Mouse (Mus musculus): Measurements from ENCODE around the gene Ehd3. TPM values are rescaled to one million over a fixed set of nuclear protein-coding genes. Genes with fewer than 3 reads are reported as not detected.
A peak's percentile ranks its signal among the peaks of the same experiment; 100 is the strongest.

Gene Ehd3
- 10.7 and 22.4 TPM in 2 replicates for polyA plus RNA-seq (2012; ENCODE audit: insufficient read depth, low replicate concordance)

- Histone ChIP-seq H3K4me1 (peaks cover 44% of the 10 kb centered on the region), H3K9me3 (0 out of 2 replicates have a peak, but pooled peaks cover 3% of the 10 kb centered on the region), H3K4me3 (replicated peaks) (peak within 1 kb of the TSS; percentile 95), H3K27me3 (replicated peaks) (peaks cover 11% of the 10 kb centered on the region), H3K36me3 (replicated peaks; ENCODE audit: low read length) (peaks cover 3% of the 10 kb centered on the region)
- TF ChIP-seq GATA1 (IDR thresholded peaks at IDR 0.05; ENCODE audit: borderline replicate concordance, low read length) (no peak), FLI1 (IDR thresholded peaks at IDR 0.05; ENCODE audit: low read length) (no peak)
Measured at GRCm38 (mm10) chr17:73803521-73804184, at the start of gene Ehd3. TSS of gene Ehd3 (plus strand) at chr17:73804134.

- H3K36me3 ChIP-seq (replicated peaks; ENCODE audit: low read length), result no peaks in the 10 kb centered on the region
- peaks cover 7% of the 10 kb centered on the region; the same call in 1 of the 2 replicates for H3K9me3 ChIP-seq
- TF ChIP-seq FLI1 (IDR thresholded peaks at IDR 0.05; ENCODE audit: low read length) (no peak), GATA1 (IDR thresholded peaks at IDR 0.05; ENCODE audit: borderline replicate concordance, low read length) (no peak)
- H3K4me1 ChIP-seq, result 0 out of 2 replicates have a peak, but pooled peaks cover 3% of the 10 kb centered on the region
- peaks cover 10% of the 10 kb centered on the region for H3K27me3 ChIP-seq (replicated peaks)
- H3K4me3 ChIP-seq (replicated peaks), result no peak overlapping the region
Measured at GRCm38 (mm10) chr17:73770964-73771363, 33.0 kb upstream of the Ehd3 start.

- Histone ChIP-seq H3K27me3 (replicated peaks) (peaks cover 12% of the 10 kb centered on the region), H3K4me3 (replicated peaks) (no peak overlapping the region)
Measured at GRCm38 (mm10) chr17:73786642-73787311, 17.2 kb upstream of the Ehd3 start.

GRCm38 (mm10) chr17:73790284-73791020 is 13.5 kb upstream of the Ehd3 start:
- TF ChIP-seq GATA1 (IDR thresholded peaks at IDR 0.05; ENCODE audit: borderline replicate concordance, low read length), result no peak
- TF ChIP-seq FLI1 (IDR thresholded peaks at IDR 0.05; ENCODE audit: low read length), result no peak
- H3K4me1 ChIP-seq, result peaks cover 13% of the 10 kb centered on the region
- H3K27me3 ChIP-seq (replicated peaks), result peaks cover 7% of the 10 kb centered on the region
- no peaks in the 10 kb centered on the region for H3K9me3 ChIP-seq
- H3K4me3 ChIP-seq (replicated peaks), result no peak overlapping the region
- no peaks in the 10 kb centered on the region for H3K36me3 ChIP-seq (replicated peaks; ENCODE audit: low read length)

More at GRCm38 (mm10) chr17:73786642-73787311, 17.2 kb upstream of the Ehd3 start:
- Histone ChIP-seq H3K9me3 (no peaks in the 10 kb centered on the region), H3K36me3 (replicated peaks; ENCODE audit: low read length) (no peaks in the 10 kb centered on the region), H3K4me1 (peaks cover 13% of the 10 kb centered on the region)
- TF ChIP-seq FLI1 (IDR thresholded peaks at IDR 0.05; ENCODE audit: low read length) (no peak), GATA1 (IDR thresholded peaks at IDR 0.05; ENCODE audit: borderline replicate concordance, low read length) (no peak)

- Histone ChIP-seq H3K4me3 (replicated peaks) (no peak overlapping the region), H3K9me3 (0 out of 2 replicates have a peak, but pooled peaks cover 7% of the 10 kb centered on the region), H3K36me3 (replicated peaks; ENCODE audit: low read length) (no peaks in the 10 kb centered on the region), H3K27me3 (replicated peaks) (peaks cover 11% of the 10 kb centered on the region), H3K4me1 (peaks cover 19% of the 10 kb centered on the region)
- no peak for TF ChIP-seq GATA1 (IDR thresholded peaks at IDR 0.05; ENCODE audit: borderline replicate concordance, low read length)
- TF ChIP-seq FLI1 (IDR thresholded peaks at IDR 0.05; ENCODE audit: low read length), result no peak
Measured at GRCm38 (mm10) chr17:73796789-73797188, 7.1 kb upstream of the Ehd3 start.

- H3K9me3 ChIP-seq, result 0 out of 2 replicates have a peak, but pooled peaks cover 7% of the 10 kb centered on the region
- H3K4me1 ChIP-seq, result peaks cover 19% of the 10 kb centered on the region
- no peak overlapping the region for H3K4me3 ChIP-seq (replicated peaks)
- no peaks in the 10 kb centered on the region for H3K36me3 ChIP-seq (replicated peaks; ENCODE audit: low read length)
- TF ChIP-seq FLI1 (IDR thresholded peaks at IDR 0.05; ENCODE audit: low read length) (no peak), GATA1 (IDR thresholded peaks at IDR 0.05; ENCODE audit: borderline replicate concordance, low read length) (no peak)
- peaks cover 11% of the 10 kb centered on the region for H3K27me3 ChIP-seq (replicated peaks)
Measured at GRCm38 (mm10) chr17:73797706-73798105, 6.2 kb upstream of the Ehd3 start.

GRCm38 (mm10) chr17:73804592-73805271 is 798 bp downstream of the Ehd3 start:
- H3K4me1 ChIP-seq, result peaks cover 55% of the 10 kb centered on the region
- H3K9me3 ChIP-seq, result 0 out of 2 replicates have a peak, but pooled peaks cover 3% of the 10 kb centered on the region
- H3K27me3 ChIP-seq (replicated peaks), result peaks cover 7% of the 10 kb centered on the region
- peaks cover 14% of the 10 kb centered on the region for H3K36me3 ChIP-seq (replicated peaks; ENCODE audit: low read length)
- TF ChIP-seq GATA1 (IDR thresholded peaks at IDR 0.05; ENCODE audit: borderline replicate concordance, low read length) (no peak), FLI1 (IDR thresholded peaks at IDR 0.05; ENCODE audit: low read length) (no peak)
- H3K4me3 ChIP-seq (replicated peaks), result peak overlapping the region; percentile 95

- Histone ChIP-seq H3K4me1 (peaks cover 71% of the 10 kb centered on the region), H3K4me3 (replicated peaks) (peak overlapping the region; percentile 90), H3K36me3 (replicated peaks; ENCODE audit: low read length) (peaks cover 24% of the 10 kb centered on the region), H3K27me3 (replicated peaks) (peaks cover 4% of the 10 kb centered on the region), H3K9me3 (0 out of 2 replicates have a peak, but pooled peaks cover 2% of the 10 kb centered on the region)
- TF ChIP-seq FLI1 (IDR thresholded peaks at IDR 0.05; ENCODE audit: low read length) (no peak), GATA1 (IDR thresholded peaks at IDR 0.05; ENCODE audit: borderline replicate concordance, low read length) (no peak)
Measured at GRCm38 (mm10) chr17:73806331-73806730, 2.4 kb downstream of the Ehd3 start.

- Histone ChIP-seq H3K9me3 (no peaks in the 10 kb centered on the region), H3K36me3 (replicated peaks; ENCODE audit: low read length) (peaks cover 31% of the 10 kb centered on the region), H3K27me3 (replicated peaks) (peaks cover 2% of the 10 kb centered on the region), H3K4me3 (replicated peaks) (peak overlapping the region; percentile 90), H3K4me1 (peaks cover 80% of the 10 kb centered on the region)
- TF ChIP-seq GATA1 (IDR thresholded peaks at IDR 0.05; ENCODE audit: borderline replicate concordance, low read length) (no peak), FLI1 (IDR thresholded peaks at IDR 0.05; ENCODE audit: low read length) (no peak)
Measured at GRCm38 (mm10) chr17:73807211-73807610, 3.3 kb downstream of the Ehd3 start.
